Mouse (Mus musculus): ENCODE measurements around the gene Trcg1.

DNA sequence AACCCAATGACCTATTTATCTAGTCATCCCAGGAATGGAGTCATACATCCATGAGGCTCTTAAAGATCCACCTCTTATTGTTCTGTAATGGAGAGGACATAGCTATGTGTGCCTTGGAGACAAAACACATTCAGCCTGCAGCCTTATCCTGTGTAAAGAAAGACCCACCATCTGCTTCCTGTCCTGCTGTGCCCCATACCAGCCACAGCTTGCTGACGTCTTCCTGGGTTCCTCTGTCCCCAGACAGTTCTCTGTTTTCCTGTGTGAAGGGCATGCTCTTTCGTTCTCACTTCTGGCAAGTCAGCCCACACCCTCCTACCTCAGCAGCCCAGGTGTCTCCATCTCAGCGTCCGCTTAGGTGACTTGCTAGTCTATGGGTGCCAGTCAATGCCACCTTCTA lies 41.9 kb downstream of the Trcg1 start:
- no peak for TF ChIP-seq CTCF (conservative IDR thresholded peaks at IDR 0.05; ENCODE audit: low read length)
- no peak for TF ChIP-seq POU5F1 (IDR thresholded peaks at IDR 0.05; ENCODE audit: borderline replicate concordance, low read length)

All from E14TG2a.4 (cell line).